Mouse (Mus musculus): ENCODE results near the gene Adamts17. TPM values are rescaled to one million over a fixed set of nuclear protein-coding genes. Genes with fewer than 3 reads are reported as not detected.
A peak's percentile ranks its signal among the peaks of the same experiment; 100 is the strongest.

Adamts17 gene
- total RNA-seq, 2 experiments from 2014 or later, result 5.5 to 10.6 TPM

- intact Hi-C loops (cut with DNase I; ENCODE audit: low total_unique reads), result loop anchor here (2.0 kb wide), 1 partner anchor 359 kb away; no protein-coding TSS in a partner anchor
- DNase-seq, result peak; percentile 51
Observed at GRCm38 (mm10) chr7:66840008-66840719, 629 bp downstream of the Adamts17 start.

DNA sequence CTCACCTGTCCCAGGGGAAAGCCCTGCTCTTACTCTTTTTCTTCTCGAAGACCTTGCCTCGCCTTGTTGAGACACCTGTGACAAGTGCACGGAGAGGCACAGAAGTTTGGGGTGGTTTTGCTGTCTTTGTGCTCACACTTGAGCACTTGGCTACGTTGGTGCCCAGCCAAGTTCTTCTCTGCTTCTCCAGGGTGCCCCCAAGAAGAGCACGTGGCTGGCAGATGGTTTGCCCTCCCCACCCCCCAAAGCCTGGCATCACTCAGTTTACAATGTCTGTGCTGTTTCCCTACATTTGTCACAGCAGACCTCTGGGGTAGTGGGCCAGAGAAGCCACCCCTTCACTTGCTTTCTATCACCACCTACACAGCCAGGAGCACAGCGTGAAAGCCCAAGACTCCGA is 1.6 kb downstream of the Adamts17 start:
- intact Hi-C loops (cut with DNase I; ENCODE audit: low total_unique reads), result loop anchor here (2.0 kb wide), 1 partner anchor 358 kb away; no protein-coding TSS in a partner anchor
- peak; percentile 11 for DNase-seq

GRCm38 (mm10) chr7:66842021-66842420 is 2.5 kb downstream of the Adamts17 start:
- peak; percentile 76 for DNase-seq
- intact Hi-C loops (cut with DNase I; ENCODE audit: low total_unique reads), result no loop called here

DNA sequence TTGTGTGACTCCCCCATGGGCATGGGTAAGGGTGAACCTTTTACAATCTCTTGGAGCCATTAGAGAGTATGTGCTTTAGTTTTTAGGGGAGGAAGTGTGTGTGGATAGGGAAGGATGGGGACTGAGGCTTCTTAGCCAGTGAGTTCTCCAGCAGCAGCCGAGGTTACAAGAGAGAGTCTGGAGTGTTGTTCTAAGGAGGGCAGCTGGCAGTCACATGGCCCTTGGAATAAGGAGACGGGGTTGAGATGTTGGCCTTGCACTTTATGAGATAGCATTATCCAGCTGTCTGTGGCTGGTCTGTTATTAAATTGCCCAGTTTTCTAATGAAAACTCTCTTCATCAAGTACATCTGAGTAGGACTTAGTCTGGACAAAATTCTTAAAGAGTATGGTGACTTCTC is 4.3 kb downstream of the Adamts17 start:
- intact Hi-C loops (cut with DNase I; ENCODE audit: low total_unique reads), result no loop called here
- no peak for DNase-seq

GRCm38 (mm10) chr7:66846582-66846981 is 7.0 kb downstream of the Adamts17 start:
- no peak for DNase-seq
- intact Hi-C loops (cut with DNase I; ENCODE audit: low total_unique reads), result no loop called here

DNA sequence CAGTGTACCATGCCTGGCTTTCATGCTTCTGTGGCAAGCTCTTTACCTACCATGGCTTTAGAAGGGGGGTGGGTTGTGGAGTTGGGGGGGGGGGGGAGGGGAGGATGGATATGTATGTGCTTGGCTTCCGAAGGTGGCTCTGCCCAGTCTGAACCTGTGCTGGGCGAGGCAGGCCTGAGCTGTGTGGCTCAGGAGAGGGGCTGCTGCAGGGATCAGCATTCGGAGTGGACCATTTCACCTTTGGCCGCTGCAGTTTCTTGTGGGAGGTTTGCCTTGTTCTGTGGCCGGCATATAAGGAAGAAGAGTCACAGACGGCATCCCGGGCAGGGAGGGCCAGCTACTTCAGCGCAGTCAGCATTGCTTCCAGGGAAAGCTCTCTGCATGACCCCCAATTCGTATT is 7.8 kb downstream of the Adamts17 start:
- DNase-seq, result no peak
- intact Hi-C loops (cut with DNase I; ENCODE audit: low total_unique reads), result no loop called here

GRCm38 (mm10) chr7:66849316-66849715 is 9.8 kb downstream of the Adamts17 start:
- intact Hi-C loops (cut with DNase I; ENCODE audit: low total_unique reads), result no loop called here
- no peak for DNase-seq

GRCm38 (mm10) chr7:66852164-66852563 is 12.6 kb downstream of the Adamts17 start:
- no peak for DNase-seq
- intact Hi-C loops (cut with DNase I; ENCODE audit: low total_unique reads), result no loop called here

GRCm38 (mm10) chr7:66857610-66858009 is 18.1 kb downstream of the Adamts17 start:
- DNase-seq, result no peak
- intact Hi-C loops (cut with DNase I; ENCODE audit: low total_unique reads), result no loop called here

GRCm38 (mm10) chr7:66858247-66859075 is 18.9 kb downstream of the Adamts17 start:
- intact Hi-C loops (cut with DNase I; ENCODE audit: low total_unique reads), result no loop called here
- no peak for DNase-seq

DNA sequence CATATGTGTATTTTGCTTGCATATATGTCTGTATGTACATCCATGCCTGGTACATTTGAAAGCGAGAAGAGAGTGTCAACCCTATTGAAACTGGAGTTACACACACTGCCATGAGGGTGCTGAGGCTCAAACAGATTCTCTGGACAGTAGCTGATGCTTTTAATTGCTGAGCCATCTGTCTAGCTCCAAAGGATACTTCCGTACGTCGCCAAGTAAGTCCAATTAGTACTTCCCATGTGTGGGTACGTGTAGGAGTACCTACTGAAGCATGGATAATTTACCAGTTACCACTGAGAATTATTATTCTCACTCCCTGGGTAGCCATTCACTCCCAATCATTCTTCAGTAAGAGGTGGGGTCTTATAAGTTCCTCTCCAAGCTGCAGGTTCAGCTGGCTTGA is 19.7 kb downstream of the Adamts17 start:
- no peak for DNase-seq
- intact Hi-C loops (cut with DNase I; ENCODE audit: low total_unique reads), result no loop called here

- intact Hi-C loops (cut with DNase I; ENCODE audit: low total_unique reads), result no loop called here
- peak; percentile 23 for DNase-seq
Observed at GRCm38 (mm10) chr7:66866944-66867718, 27.6 kb downstream of the Adamts17 start.

- peak; percentile 59 for DNase-seq
- intact Hi-C loops (cut with DNase I; ENCODE audit: low total_unique reads), result no loop called here
Observed at GRCm38 (mm10) chr7:66867719-66868501, 28.4 kb downstream of the Adamts17 start.

DNA sequence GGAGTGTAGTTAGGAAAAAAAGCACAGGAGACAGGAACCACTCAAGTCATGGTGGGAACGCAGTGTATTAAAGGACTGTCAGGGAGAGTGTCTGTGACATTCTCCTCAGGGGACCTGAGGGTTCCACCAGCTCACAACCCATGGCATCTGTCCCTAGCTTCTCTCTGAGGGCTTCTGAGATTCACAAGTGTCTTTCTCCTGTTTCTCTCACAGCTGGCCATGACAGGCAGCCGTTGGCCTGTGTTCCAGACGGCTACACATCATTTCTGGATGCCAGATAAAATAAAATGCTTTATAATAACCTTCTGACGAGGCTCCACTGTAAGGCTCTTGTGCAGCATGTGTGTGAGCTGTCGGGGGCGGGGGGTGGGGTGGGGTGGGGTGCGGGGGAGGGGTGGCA is 32.0 kb downstream of the Adamts17 start:
- no peak for DNase-seq
- intact Hi-C loops (cut with DNase I; ENCODE audit: low total_unique reads), result no loop called here

- intact Hi-C loops (cut with DNase I; ENCODE audit: low total_unique reads), result no loop called here
- peak; percentile 23 for DNase-seq
Observed at GRCm38 (mm10) chr7:66871940-66872511, 32.5 kb downstream of the Adamts17 start.

DNA sequence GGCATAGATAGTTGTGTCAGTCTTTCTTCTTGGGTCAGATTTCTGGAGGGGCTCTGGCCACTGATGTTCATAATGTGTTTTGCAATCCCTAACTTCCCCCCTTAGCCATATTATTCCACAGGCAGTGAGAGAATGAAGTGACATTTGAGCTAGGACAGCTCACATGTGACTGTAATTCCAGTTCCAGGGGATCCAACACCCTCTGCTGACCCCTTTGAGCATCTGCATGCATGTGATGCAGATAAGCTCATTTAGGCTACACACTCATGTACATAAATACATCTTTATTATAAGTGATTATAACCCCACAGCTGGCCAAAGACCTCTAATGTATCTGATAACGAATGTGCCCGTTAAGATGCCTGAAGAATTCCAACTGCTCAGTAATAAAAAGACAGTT is 33.7 kb downstream of the Adamts17 start:
- no peak for DNase-seq
- intact Hi-C loops (cut with DNase I; ENCODE audit: low total_unique reads), result no loop called here

DNA sequence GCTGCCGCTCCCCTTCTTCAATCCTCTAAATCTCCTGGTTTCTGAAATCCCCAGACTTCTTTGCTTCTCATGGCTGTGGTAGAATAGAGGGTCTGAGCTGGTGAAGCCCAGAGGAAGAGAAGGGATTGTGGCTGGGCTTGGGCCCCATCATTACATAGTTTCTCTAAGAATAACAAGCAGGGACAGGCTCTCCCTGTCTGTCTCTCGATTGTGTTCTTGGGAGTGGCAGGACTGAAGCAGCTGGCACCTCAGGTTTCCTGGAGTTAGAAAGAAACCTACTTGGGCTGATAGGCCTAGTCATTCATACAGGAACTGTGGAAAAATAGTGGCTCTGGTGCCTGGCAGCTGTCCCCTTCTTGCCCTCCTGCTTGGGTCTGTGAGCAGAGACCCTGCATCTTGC is 51.9 kb downstream of the Adamts17 start:
- DNase-seq, result no peak
- intact Hi-C loops (cut with DNase I; ENCODE audit: low total_unique reads), result no loop called here

DNA sequence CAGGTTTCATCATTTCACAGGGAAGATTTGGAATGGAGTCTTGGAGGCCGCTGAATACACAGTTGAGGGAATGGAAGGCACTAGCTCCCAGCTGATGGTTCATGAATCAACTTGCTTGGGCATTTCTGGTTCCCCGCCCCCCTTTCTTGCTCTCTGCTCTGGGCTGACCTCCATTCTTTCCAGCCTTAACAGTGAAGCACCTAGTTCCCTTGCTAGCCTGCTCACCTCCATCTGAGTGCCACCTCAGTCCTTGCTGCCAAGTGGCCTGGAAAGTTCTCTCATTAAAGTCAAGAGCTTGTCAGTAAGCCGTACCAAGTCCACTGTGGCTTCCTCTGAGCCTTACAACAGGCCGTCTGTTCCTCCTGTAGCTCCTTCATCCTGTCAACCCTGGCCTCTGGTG is 52.6 kb downstream of the Adamts17 start:
- intact Hi-C loops (cut with DNase I; ENCODE audit: low total_unique reads), result no loop called here
- DNase-seq, result no peak

GRCm38 (mm10) chr7:66902376-66902775 is 62.8 kb downstream of the Adamts17 start:
- intact Hi-C loops (cut with DNase I; ENCODE audit: low total_unique reads), result no loop called here

More at GRCm38 (mm10) chr7:66902376-66902775, 62.8 kb downstream of the Adamts17 start:
- peak; percentile 52 for DNase-seq

Data from gastrocnemius, postnatal 14 days (tissue).